Mouse (Mus musculus) ES-E14 (cell line): ENCODE data around the gene Notch1. TPM values are rescaled to one million over a fixed set of nuclear protein-coding genes. Genes with fewer than 3 reads are reported as not detected.

Experiments
- DNase-seq: peaks from one replicate; pipeline ENCODE4 v3.0.0-alpha.2; 2013; ENCODE audit warnings: low read depth, low spot score
- H3K27ac ChIP-seq: 2 replicates; pipeline ENCODE4 v1.5.1; 2012; ENCODE audit warnings: low read depth, mild to moderate bottlenecking, low read length, moderate library complexity, mixed read lengths; ENCODE audit not compliant: poor library complexity, insufficient read depth, severe bottlenecking
- H3K36me3 ChIP-seq: 2 replicates; pipeline ENCODE4 v1.6.1; 2012; ENCODE audit warnings: mild to moderate bottlenecking, low read length, moderate library complexity, mixed read lengths; ENCODE audit not compliant: control insufficient read depth, poor library complexity, insufficient read depth, severe bottlenecking
- H3K4me1 ChIP-seq, 2 experiments: fragments of 150-350 bp in 1 of 2; sonication (generic) in 1 of 2; 2 replicates each; pipeline ENCODE4 v1.6.1; 2012; ENCODE audit warnings: low read length in 2 of 2, mild to moderate bottlenecking in 1 of 2, mixed read lengths in 1 of 2; ENCODE audit not compliant: control insufficient read depth in 2 of 2, insufficient read depth in 2 of 2, poor library complexity in 1 of 2
- H3K4me3 ChIP-seq, 2 experiments: fragments of 150-350 bp in 1 of 2; sonication (generic) in 1 of 2; 2 replicates each; pipeline ENCODE4 v1.5.1; 2012; ENCODE audit warnings: low read length in 2 of 2, low read depth in 1 of 2, mild to moderate bottlenecking in 1 of 2, mixed read lengths in 1 of 2; ENCODE audit not compliant: insufficient read depth in 1 of 2, poor library complexity in 1 of 2, severe bottlenecking in 1 of 2
- H3K9ac ChIP-seq: 2 replicates; pipeline ENCODE4 v1.6.1; 2012; ENCODE audit warnings: low read depth, mild to moderate bottlenecking, low read length, mixed read lengths; ENCODE audit not compliant: poor library complexity, insufficient read depth, severe bottlenecking
- H3K9me3 ChIP-seq: fragments of 150-350 bp; sonication (generic); 2 replicates; pipeline ENCODE4 v1.6.1; 2012; ENCODE audit warnings: low read depth, mild to moderate bottlenecking, low read length; ENCODE audit not compliant: control insufficient read depth, insufficient read depth
- CHD2 ChIP-seq: IDR thresholded peaks from 2 replicates; pipeline ENCODE4 v1.6.1; 2014; ENCODE audit warnings: mild to moderate bottlenecking, low read depth, low read length, inconsistent platforms
- HCFC1 ChIP-seq: IDR thresholded peaks from 2 replicates; pipeline ENCODE4 v1.6.1; 2012; ENCODE audit warnings: low read length, inconsistent platforms, borderline replicate concordance; ENCODE audit not compliant: insufficient read depth
- MAFK ChIP-seq: IDR thresholded peaks from 2 replicates; pipeline ENCODE4 v1.6.1; 2014; ENCODE audit warnings: mild to moderate bottlenecking, low read depth, low read length, inconsistent platforms; ENCODE audit not compliant: insufficient read depth
- ZC3H11A ChIP-seq: IDR thresholded peaks from 2 replicates; pipeline ENCODE4 v1.6.1; 2012; ENCODE audit warnings: low read depth, mild to moderate bottlenecking, inconsistent platforms, low read length, borderline replicate concordance
- ZNF384 ChIP-seq: IDR thresholded peaks from 2 replicates; pipeline ENCODE4 v1.6.1; 2012; ENCODE audit warnings: low read depth, low read length, inconsistent platforms
- in situ Hi-C, 2 experiments: fragments of 600-800 bp; cut with MboI; formaldehyde crosslinking; loops; one replicate each; pipeline ENCODE4 v1.15.1; 2025; ENCODE audit warnings: low sequenced_read_pairs in 2 of 2, inconsistent platforms in 1 of 2; ENCODE audit not compliant: unreplicated experiment in 2 of 2
- total RNA-seq: library from RNA; depleted of rRNA; stranded (reverse); fragments of 300-350 nt; gene quantifications from 2 replicates; pipeline ENCODE4 v1.2.3, GENCODE M21; 2012

The Notch1 gene
- total RNA-seq, 1 experiment, result 34.9 TPM

DNA sequence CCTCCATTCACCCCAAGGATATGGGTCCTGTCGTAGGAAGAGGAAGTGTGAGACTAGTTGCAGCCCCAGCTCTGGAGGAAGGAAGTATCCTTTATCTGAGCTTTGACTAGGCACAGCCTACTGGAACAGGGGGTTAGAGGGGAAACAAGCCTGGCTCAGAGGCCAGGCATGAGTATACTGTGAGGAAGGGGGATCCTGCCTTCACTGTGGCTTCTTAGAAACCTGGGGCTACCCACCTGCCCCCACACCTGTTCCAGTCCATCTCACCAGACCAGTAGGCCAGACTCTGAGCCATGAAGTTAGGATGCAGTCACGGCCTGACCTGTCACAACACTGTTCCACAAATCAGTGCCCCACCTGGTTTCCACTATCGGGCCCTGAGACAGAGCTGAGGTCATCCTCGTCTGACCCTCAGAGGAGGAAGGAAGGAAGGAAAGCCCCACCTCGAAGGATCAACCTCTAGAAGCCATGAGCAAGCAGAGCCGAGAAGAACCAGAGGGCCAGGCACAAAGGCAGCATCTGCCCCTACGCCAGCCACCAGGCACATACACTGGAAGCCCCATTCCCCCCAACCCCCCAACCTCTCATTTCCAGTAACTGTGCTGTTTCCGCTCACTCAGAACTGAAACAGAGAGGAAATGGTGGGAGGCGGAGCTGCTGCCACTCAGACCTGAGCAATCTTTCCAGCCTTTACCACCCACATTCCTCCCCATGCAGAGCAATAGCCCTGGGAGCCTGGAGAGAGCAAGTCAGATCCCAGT is 23.3 kb downstream of the Notch1 start:
- Histone ChIP-seq H3K9me3 (no peaks in the 10 kb centered on the region), H3K9ac (no peak overlapping the region), H3K27ac (peak overlapping the region; percentile 17; the same call in 1 of the 2 replicates), H3K36me3 (no peaks in the 10 kb centered on the region; the same call in 1 of the 2 replicates), H3K4me3 (no peak overlapping the region), H3K4me1 (peaks cover 0 to 26% of the 10 kb centered on the region in 2 experiments; a peak in 2 of 4 replicates)
- TF ChIP-seq HCFC1, result no peak
- no peak for TF ChIP-seq MAFK
- no peak for TF ChIP-seq ZC3H11A
- no peak for TF ChIP-seq ZNF384
- TF ChIP-seq CHD2, result no peak
- DNase-seq, result no peak
- in situ Hi-C loops, result no loop called here

DNA sequence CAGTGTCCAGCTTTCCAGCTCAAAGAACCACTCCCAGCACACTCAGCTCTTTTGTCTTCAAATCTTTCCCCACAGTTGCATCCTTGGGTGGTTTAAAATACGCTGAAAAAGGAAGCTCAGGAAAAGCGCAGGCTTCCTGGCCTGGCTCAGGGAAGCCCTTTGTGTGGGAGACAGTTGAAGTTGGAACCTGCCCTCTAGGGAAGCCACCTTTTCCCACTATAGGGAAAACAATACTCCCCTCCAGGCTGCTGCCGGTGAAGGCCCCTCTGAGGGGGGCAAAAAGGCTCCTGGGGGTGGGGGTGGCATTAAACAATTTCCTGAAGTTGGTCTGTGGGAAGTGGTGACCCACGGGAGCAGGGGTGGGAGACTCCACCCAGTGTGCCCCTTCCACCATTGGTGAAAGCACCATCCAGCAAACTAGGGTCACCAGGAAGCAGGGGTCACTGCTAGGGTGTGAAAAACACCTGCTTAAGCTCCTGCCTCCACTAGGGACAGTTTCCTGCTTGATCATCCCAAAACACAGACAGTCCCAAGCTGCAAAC is 25.6 kb downstream of the Notch1 start:
- Histone ChIP-seq H3K36me3 (no peaks in the 10 kb centered on the region; the same call in 1 of the 2 replicates), H3K27ac (no peak overlapping the region), H3K4me3 (no peak overlapping the region), H3K9me3 (no peaks in the 10 kb centered on the region), H3K9ac (no peak overlapping the region), H3K4me1 (peaks cover 4 to 39% of the 10 kb centered on the region in 2 experiments; a peak in 3 of 4 replicates)
- TF ChIP-seq ZNF384, result no peak
- in situ Hi-C loops, result no loop called here
- no peak for DNase-seq

DNA sequence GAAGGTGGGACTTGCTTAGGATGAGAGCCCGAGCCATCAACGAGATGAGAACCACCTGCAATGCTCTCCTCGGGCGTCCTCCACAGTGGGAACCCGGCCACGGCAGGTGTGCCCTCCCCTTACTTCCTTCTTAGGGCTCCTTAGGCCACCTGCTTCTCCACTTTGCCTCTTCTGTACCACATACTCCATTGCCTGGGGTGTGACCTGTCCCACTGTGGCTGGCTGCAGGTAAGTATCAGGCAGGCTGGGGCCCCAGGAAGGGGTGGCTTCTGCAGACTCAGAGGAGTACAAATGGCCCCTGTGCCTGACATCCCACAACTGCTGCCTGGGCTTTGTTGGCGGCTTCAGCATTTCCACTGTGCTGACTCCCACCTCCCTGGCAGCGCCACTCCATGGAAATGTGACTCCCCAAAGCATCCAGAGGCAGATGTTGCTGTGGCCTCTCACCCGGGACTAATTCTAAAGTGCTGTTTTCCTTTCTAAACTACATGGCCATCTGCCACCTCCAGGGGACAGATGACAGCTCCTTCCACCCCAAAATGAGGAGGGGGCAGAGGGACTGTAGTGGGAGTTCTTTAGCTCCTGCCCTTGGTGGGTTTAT is 27.8 kb downstream of the Notch1 start:
- H3K27ac ChIP-seq, result no peak overlapping the region

DNA sequence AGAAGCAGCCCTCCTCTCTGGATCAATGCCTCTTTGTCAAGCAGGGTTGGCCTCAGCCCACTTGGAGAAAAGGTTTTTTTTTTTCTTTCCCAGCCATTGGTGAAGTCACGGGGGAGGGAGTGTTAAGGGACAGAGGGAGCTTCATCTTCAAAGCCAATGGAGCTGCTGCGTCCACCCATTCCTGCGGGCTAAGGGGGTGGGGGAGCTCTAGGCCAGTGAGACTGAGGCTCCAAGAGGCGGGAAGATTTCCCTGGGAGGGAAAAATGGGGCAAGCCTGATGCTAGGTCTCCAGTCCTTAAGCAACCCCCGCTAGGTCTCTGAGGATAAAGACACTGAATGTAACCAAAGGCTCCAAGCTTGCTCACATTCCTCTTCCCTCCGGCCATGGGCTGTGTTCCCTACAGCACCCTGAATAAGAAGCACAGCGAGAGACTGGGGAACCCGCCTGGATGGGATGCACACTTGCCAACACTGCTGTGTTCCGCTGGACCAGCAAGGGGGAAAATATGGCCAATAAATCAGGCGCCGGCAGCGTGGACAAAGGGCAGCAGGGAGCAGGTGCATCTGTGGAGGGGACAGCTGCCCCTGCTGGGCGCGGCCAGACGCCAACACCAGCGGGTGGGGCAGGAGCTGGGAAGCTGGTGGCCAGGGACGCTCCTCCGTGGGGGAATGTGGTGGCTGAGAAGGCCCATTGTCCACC is 29.0 kb downstream of the Notch1 start:
- DNase-seq, result no peak
- no peak for TF ChIP-seq ZC3H11A
- no peak for TF ChIP-seq MAFK
- in situ Hi-C loops, result no loop called here
- peaks cover 4 to 32% of the 10 kb centered on the region in 2 experiments; a peak in 3 of 4 replicates for H3K4me1 ChIP-seq
- H3K9ac ChIP-seq, result no peak overlapping the region
- H3K27ac ChIP-seq, result no peak overlapping the region
- no peaks in the 10 kb centered on the region for H3K9me3 ChIP-seq
- H3K4me3 ChIP-seq, result no peak overlapping the region
- peaks cover 7% of the 10 kb centered on the region; the same call in 1 of the 2 replicates for H3K36me3 ChIP-seq

More for the DNA sequence above, 27.8 kb downstream of the Notch1 start:
- no peak overlapping the region for H3K9ac ChIP-seq
- DNase-seq, result no peak
- H3K36me3 ChIP-seq, result peaks cover 5% of the 10 kb centered on the region; the same call in 1 of the 2 replicates
- no peaks in the 10 kb centered on the region for H3K9me3 ChIP-seq
- TF ChIP-seq MAFK, result no peak
- TF ChIP-seq ZNF384, result no peak
- no peak for TF ChIP-seq HCFC1
- no peak for TF ChIP-seq ZC3H11A
- TF ChIP-seq CHD2, result no peak
- peaks cover 4 to 39% of the 10 kb centered on the region in 2 experiments; a peak in 3 of 4 replicates for H3K4me1 ChIP-seq
- in situ Hi-C loops, result no loop called here
- H3K4me3 ChIP-seq, result no peak overlapping the region
